Mouse (Mus musculus): ENCODE measurements around the gene Ccno.
"Not testable (repeated sequence)": the region's sequence is repeated elsewhere in the genome, so short reads cannot be mapped to it uniquely, and the experiment has no call there.

The Ccno gene

DNA sequence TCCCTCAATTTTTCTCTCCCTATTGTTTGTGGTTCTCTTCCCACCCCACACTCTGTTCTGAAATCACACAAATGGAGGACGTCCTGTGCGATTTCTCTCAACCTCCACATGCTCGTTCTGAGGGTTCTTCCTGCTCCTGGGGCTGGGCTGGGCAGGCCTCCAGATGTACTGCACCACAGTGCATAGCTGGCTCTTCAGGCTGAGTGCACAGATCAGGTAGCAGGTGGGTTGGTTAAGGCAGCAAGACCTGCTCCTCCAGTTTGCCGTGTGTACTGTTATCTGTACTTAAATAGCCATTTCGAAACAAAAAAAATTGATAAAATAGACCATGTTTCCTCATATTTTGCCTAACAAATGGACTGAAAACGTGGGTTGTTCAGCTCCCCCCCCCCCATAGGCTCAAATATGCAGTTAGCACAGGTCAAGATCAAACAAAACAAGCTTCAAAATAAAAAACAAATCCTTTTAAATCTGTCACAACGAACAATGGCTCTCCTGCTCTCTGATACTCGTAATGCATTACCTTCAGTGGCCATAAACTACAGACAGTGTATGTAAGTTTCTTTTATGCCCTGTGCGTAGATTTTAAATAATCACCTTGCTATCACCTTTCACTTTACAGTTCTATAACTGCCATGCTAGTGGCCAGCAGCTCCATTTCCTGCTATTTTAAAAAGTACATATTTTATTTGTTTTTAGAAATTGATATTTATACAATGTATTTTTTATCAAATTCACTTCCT lies 13.1 kb downstream of the Ccno start:
- DNase-seq (ENCODE audit: low read depth, low spot score) = no peak

DNA sequence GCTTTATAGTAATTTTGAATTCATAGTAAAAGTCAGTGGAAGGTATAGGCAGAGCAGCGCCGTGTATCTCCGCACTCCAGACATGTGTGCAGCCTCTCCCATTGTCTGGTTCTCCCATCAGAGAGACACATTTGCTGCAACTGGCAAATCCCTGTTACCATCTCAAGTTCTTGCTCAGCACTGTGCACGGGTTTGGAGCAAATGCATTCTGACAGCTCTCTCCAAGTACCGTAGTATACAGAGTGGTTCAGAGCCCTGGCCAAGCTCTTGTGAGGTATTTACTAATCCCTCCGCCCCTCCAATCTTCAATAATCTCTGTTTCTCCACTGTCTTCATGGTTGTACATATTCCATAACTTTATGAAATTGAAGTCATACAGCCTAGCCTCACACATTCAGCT lies 25.1 kb downstream of the Ccno start:
- no peak for DNase-seq (ENCODE audit: low read depth, low spot score)

DNA sequence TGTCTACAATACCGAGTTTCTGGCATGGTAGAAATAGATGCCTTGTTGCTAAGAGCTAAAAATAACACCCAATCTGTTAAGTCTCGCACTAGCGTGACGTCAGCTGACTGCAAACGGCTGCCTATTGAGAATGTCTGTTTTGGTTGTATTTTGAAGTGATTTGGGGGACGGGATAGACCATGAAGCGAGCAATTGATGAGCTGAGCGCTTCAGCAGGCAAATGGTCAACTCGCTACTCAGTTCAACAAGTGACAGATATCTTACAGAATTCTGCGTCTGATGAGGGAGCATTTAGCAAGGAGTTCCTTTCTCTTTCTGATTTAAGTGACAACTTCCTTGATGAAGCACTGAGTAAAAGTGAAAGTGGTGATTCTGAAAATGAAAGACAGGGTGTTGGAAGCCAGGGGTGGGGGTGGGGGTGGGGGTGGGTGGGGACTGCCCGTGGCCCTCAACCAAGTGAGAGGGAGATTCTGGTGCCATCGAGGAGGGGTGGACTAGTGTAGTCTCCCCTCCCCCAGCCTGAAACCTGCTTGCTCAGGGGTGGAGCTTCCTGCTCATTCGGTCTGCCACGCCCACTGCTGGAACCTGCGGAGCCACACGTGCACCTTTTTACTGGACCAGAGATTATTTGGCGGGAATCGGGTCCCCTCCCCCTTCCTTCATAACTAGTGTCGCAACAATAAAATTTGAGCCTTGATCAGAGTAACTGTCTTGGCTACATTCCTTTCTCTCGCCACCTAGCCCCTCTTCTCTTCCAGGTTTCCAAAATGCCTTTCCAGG lies 25.8 kb downstream of the Ccno start:
- DNase-seq (ENCODE audit: low read depth, low spot score) = not testable (repeated sequence)

DNA sequence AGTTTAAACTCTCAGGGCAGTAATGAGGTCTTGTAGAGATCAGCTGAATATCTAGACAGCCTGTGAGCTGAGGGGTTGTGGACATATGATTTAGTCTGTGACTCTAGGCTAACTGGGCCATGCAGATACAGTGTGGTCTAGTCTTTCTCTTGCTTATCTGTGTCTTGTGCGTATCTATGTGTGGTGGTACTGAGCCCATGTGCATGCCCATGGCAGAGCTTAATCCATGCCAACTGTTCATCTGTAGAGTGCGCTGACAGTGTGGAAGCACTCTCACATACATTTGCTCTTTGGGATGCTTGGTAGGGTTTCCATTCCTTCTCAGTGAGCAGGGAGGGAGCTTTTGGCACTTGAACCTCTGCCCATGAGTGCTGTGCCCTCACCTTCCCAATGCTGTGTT lies 33.9 kb downstream of the Ccno start:
- DNase-seq (ENCODE audit: low read depth, low spot score) = no peak

DNA sequence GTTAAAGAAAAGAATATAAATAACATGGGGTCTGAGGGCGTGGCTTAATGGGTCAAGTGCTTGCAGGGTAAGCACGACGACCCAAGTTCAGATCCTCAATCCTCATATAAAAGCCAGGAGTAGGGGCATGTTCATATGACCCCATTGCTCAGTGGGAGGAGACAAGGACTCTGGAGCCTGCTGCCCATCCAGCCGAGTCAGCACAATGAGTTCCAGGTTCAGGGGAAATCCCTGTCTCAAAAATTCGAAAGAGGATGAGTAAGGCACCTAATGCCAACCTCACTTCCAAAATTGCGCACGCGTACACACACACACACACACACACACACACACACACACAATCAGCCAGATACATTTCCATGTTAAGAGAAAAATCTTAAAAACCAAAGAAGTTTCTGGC lies 34.9 kb downstream of the Ccno start:
- DNase-seq (ENCODE audit: low read depth, low spot score) = no peak

DNA sequence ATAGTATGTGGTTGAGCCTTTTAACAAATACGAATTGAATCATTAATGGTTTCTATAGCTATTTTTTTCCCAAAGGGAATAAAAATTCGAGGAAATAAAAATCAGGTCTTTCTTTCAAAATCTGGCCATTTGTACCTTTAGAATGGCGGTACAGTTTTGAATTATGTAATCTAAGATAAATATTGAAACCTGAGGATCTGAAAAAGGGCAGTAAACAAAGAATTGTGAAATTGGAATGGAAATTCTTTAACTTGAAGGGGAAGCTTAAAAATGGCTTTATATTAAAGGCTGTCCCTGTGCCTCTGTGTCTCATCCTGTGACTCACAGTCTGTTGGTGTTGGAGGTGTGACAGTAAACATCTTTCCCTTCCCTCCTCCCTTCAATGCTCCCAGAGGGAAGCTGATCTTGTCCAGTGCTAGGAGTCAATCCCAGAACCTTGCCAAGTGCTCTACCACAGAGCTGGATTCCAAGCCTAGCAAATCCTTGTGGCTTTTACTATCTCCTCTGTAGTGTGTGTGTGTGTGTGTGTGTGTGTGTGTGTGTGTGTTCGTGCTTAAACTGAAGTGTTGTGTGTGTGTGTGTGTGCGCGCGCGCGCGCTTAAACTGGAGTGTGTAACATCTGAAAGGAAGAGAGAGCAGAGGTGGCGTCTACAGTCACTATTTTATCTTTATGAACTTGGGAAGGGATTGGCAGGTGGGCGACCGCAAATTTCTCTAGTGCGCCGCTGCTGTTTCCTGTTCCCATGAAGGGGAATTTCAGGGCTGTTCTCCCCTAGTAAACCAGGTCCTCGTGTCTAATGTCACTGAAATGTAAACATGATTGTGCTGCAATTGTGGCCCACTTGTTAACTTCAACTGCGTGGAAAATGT lies 35.9 kb downstream of the Ccno start:
- no peak for DNase-seq (ENCODE audit: low read depth, low spot score)

DNA sequence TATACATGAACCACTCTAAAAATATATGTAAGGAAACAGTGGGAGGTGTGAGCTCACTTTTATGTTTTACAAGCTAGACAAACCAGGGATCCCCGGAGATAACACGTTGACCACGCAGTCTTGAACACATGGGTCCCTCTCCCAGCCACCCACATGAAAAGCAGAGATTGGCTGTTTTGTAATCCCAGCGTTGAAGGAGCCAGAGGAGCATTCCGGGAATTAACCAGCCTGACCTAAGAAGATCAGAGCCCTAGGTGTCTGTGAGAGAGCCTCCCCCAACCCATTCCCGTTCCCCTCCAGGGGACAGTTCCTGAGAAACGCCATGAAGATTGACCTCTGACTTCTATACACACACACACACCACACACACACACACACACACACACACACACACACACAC lies 43.7 kb downstream of the Ccno start:
- no peak for DNase-seq (ENCODE audit: low read depth, low spot score)

DNA sequence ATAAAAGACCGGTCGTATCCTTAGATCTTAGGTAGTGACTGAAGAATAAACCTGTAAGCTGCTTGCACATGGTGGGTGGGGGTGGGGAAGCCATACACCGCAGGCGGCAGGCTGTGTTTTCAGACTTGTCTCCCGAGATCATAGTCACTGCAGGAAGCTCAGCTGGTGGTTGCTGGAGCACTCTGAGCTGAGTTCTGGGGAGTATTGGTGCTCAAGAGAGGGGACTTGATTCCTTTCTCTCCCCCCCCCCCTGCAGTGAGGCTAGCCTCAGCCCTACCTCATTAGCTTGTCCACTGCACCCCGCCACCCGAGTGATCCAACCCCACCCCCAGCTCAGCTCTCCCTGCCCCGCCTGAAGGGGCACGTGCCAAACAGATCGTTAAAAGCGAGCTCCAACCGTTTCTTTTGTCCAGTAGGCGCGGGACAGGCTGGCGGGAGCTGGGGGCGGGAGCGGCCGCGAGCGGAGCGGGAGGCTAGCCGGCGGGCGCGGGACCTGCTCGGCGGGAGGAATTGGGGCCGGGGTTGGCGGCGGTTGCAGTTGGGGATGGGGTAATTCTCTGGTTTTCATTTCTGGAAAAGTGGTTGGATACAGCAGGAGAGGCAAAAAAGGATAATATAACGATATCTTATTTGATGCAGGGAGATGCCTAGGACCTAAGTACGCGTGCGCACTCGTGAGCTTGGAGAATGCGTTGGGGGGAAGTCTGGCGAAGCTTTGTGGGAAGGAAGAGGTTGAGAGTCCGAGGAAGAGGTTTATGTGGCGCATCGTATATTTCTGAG lies 44.4 kb downstream of the Ccno start:
- no peak for DNase-seq (ENCODE audit: low read depth, low spot score)

DNA sequence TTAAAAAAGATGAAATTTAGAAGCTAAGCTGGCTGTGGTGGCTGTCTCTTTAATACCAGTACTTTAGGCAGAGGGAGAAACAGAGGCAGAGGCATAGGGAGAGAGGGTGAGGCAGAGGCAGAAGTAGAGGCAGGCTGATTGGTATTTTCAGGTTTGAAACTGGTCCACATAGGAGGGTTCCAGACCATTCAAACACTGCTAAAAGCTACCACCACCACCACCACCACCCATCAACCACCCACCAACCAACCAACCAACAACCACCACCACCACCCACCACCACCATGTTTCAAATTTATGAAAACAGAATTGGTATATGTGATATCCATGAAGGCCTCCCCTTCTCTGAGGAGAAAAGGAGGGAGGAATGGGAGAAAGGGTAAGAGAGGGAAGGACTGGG lies 45.2 kb downstream of the Ccno start:
- no peak for DNase-seq (ENCODE audit: low read depth, low spot score)

DNA sequence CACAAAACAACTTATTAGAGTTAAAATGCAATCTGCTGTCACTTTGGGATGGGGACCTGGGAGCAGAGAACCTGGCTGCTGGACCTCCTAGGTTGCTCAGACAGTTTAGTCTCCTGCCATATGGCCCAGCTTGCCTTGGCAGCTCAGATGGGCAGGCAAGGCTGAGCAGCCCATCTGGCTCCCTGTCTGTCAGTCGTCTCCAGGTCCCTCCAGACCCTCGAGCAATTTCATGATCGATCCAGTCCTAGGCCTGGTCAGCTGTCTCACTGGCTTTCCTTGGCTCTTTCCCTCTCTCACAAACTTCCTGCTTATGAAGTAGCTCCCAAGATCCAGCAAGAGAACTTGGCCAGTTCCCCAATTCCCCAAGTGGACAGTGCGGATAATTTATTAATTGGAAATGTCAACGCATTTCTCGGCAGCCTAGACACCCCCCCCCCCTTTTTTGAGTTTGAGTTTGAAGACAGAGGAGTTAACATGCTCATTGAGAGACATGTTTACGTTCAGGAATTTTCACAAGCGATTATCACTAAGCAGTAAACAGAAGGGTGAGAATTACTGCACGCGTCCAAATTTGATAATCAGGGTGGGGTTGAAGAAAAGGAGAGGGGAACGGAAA lies 46.8 kb downstream of the Ccno start:
- DNase-seq (ENCODE audit: low read depth, low spot score) = no peak

DNA sequence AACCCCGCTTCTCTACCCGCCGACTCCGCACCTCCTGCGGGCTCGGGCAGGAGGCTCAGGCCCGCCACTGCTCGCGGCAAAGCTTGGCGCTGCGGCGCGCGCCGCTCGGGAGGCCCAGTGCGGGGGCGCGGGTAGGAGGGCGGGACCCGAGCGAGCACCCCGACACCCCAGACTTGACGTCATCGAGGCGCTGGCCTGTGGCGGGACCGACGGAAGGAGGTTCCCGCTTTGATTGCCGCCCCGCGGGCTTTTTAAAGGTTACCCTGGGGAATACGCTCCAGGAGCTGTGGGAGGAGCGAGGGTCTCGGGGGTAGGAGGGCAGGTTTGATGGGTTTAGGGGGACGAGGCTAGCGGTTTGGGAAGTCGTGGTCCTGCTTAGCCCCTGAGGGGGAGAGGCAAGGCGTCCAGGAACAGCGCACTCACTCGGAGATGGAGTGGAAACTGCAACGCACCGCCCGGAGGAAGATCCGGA lies 47.4 kb downstream of the Ccno start, which contains the start of gene Cdc20b:
Cdc20b (plus strand) TSS at position 162 of the 472 bp plus-strand sequence.
- DNase-seq (ENCODE audit: low read depth, low spot score) = peak; percentile 29

DNA sequence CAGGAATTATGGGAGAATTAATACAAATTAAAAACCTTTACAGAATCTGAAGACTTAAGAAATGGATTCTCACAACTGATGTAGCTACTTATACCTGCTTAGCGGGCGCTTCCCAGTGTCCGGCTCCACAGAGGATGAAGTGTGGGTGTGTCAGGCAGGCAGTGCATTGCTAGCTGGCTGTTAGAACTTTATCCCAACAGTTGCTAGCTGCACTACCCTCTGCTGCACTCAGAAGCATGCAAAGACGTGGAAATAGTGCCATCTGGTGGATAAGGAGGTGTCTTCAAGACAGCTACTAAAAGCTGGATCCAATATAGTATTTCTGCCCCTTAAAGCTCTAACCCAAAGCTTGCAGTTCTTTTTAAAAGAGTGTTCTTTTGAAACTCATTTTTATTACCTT lies 48.2 kb downstream of the Ccno start:
- DNase-seq (ENCODE audit: low read depth, low spot score) = peak; percentile 65

Data from c-Kit-negative CD71-positive TER-119-positive erythroid progenitor cells, embryonic 14.5 days (primary cell).